Mouse (Mus musculus): ENCODE measurements around the gene Oca2.

DNA sequence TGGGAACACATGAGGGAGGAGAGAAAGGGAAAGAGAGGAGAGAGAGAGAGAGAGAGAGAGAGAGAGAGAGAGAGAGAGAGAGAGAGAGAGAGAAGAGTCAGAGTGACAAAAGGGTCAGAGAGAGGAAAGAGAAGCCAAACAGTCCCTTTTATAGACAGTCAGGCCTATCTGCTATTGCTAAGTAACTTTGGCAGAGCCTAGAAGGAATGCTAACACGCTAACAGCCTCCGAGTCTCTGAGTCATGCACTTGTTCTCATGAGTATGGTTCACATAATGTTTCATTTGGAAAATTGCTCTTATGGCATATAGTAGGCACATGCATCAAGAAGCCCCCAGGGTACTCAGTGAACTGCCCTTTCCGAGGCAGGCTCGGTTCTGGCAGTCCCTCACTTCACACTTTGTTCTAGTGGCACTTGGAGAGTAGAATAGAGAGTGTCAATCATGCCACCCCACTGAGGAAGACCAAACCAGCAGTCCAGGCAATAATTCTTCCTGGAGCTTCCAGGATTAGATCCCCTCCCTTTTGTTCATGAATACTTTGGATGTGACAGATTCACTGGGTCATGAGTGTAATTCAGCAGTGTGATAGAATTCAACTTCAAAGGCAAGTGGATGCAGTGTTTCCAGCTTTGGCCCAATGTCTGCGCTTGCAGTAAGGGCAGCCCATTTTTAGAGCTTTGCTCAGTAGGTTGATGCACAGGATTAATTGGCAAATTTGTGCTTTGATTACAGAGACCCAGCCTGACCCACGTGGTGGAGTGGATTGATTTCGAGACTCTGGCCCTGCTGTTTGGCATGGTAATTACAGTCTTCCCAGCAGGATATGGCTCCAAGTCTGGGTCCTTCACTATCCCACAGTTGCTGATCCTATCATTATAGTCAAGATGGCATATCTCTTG lies 76.3 kb downstream of the Oca2 start:
- TF ChIP-seq USF1 (IDR thresholded peaks at IDR 0.05; ENCODE audit: low read depth) (no peak), CTCF (IDR thresholded peaks at IDR 0.05; ENCODE audit: control insufficient read depth, insufficient read depth, insufficient read length) (no peak), MYOD1 (IDR thresholded peaks at IDR 0.05; ENCODE audit: control insufficient read depth, insufficient read length, low read depth) (no peak), MYOG (IDR thresholded peaks at IDR 0.05; ENCODE audit: control insufficient read depth, extremely low read depth, insufficient read length) (no peak)
